Mouse (Mus musculus): ENCODE measurements around the gene Raet1d. TPM values are rescaled to one million over a fixed set of nuclear protein-coding genes. Genes with fewer than 3 reads are reported as not detected.
"Not testable (repeated sequence)": the region's sequence is repeated elsewhere in the genome, so short reads cannot be mapped to it uniquely, and the experiment has no call there.

Raet1d gene
- polyA plus RNA-seq, 1 experiment from 2014 or later: 13.4 TPM

GRCm38 (mm10) chr10:22362466-22362865 is 2.1 kb downstream of the Raet1d start:
- not testable (repeated sequence) for H3K4me1 ChIP-seq (ENCODE audit: control insufficient read depth, insufficient read depth, low read length); H3K9me3 ChIP-seq (replicated peaks; ENCODE audit: control insufficient read depth, low read length); H3K36me3 ChIP-seq (ENCODE audit: control insufficient read depth, insufficient read depth, low read length); H3K27me3 ChIP-seq (ENCODE audit: control insufficient read depth, insufficient read depth, low read length); H3K4me2 ChIP-seq; ATAC-seq (replicated peaks; ENCODE audit: insufficient number of reproducible peaks, low FRiP score, low TSS enrichment); H3K9ac ChIP-seq (ENCODE audit: low read depth, low read length); H3K4me3 ChIP-seq (ENCODE audit: low read depth, low read length); H3K27ac ChIP-seq (ENCODE audit: low read depth, low read length)
- WGBS (ENCODE audit: insufficient replicate concordance): 92% methylated on average over 2 of the region's 2 CpGs

GRCm38 (mm10) chr10:22364915-22365314 is 4.6 kb downstream of the Raet1d start:
- H3K4me3 ChIP-seq (ENCODE audit: low read depth, low read length); H3K36me3 ChIP-seq (ENCODE audit: control insufficient read depth, insufficient read depth, low read length); H3K9ac ChIP-seq (ENCODE audit: low read depth, low read length); ATAC-seq (replicated peaks; ENCODE audit: insufficient number of reproducible peaks, low FRiP score, low TSS enrichment); H3K4me1 ChIP-seq (ENCODE audit: control insufficient read depth, insufficient read depth, low read length); H3K4me2 ChIP-seq; H3K27me3 ChIP-seq (ENCODE audit: control insufficient read depth, insufficient read depth, low read length); H3K9me3 ChIP-seq (replicated peaks; ENCODE audit: control insufficient read depth, low read length); H3K27ac ChIP-seq (ENCODE audit: low read depth, low read length): not testable (repeated sequence)
- WGBS (ENCODE audit: insufficient replicate concordance): 71% methylated on average over 2 of the region's 2 CpGs

GRCm38 (mm10) chr10:22381226-22381625 is 20.9 kb downstream of the Raet1d start:
- ATAC-seq (replicated peaks; ENCODE audit: insufficient number of reproducible peaks, low FRiP score, low TSS enrichment); H3K4me3 ChIP-seq (ENCODE audit: low read depth, low read length); H3K27ac ChIP-seq (ENCODE audit: low read depth, low read length); H3K27me3 ChIP-seq (ENCODE audit: control insufficient read depth, insufficient read depth, low read length); H3K4me1 ChIP-seq (ENCODE audit: control insufficient read depth, insufficient read depth, low read length); H3K36me3 ChIP-seq (ENCODE audit: control insufficient read depth, insufficient read depth, low read length); H3K9ac ChIP-seq (ENCODE audit: low read depth, low read length); H3K9me3 ChIP-seq (replicated peaks; ENCODE audit: control insufficient read depth, low read length): not testable (repeated sequence)
- WGBS (ENCODE audit: insufficient replicate concordance): 2% methylated on average over 4 of the region's 10 CpGs
- peak overlapping the region; percentile 38 for H3K4me2 ChIP-seq

GRCm38 (mm10) chr10:22390146-22390545 is 29.8 kb downstream of the Raet1d start:
- H3K4me1 ChIP-seq (ENCODE audit: control insufficient read depth, insufficient read depth, low read length); H3K36me3 ChIP-seq (ENCODE audit: control insufficient read depth, insufficient read depth, low read length): not testable (repeated sequence)

GRCm38 (mm10) chr10:22391616-22392015 is 31.3 kb downstream of the Raet1d start:
- not testable (repeated sequence) for H3K4me2 ChIP-seq; H3K27me3 ChIP-seq (ENCODE audit: control insufficient read depth, insufficient read depth, low read length); ATAC-seq (replicated peaks; ENCODE audit: insufficient number of reproducible peaks, low FRiP score, low TSS enrichment); H3K9me3 ChIP-seq (replicated peaks; ENCODE audit: control insufficient read depth, low read length); H3K9ac ChIP-seq (ENCODE audit: low read depth, low read length); H3K4me3 ChIP-seq (ENCODE audit: low read depth, low read length); H3K27ac ChIP-seq (ENCODE audit: low read depth, low read length); H3K4me1 ChIP-seq (ENCODE audit: control insufficient read depth, insufficient read depth, low read length); H3K36me3 ChIP-seq (ENCODE audit: control insufficient read depth, insufficient read depth, low read length)
- 83% methylated on average over 2 of the region's 5 CpGs for WGBS (ENCODE audit: insufficient replicate concordance)

More at GRCm38 (mm10) chr10:22390146-22390545, 29.8 kb downstream of the Raet1d start:
- H3K9ac ChIP-seq (ENCODE audit: low read depth, low read length); H3K27me3 ChIP-seq (ENCODE audit: control insufficient read depth, insufficient read depth, low read length); H3K27ac ChIP-seq (ENCODE audit: low read depth, low read length); H3K4me2 ChIP-seq; ATAC-seq (replicated peaks; ENCODE audit: insufficient number of reproducible peaks, low FRiP score, low TSS enrichment); H3K9me3 ChIP-seq (replicated peaks; ENCODE audit: control insufficient read depth, low read length); H3K4me3 ChIP-seq (ENCODE audit: low read depth, low read length): not testable (repeated sequence)
- 87% methylated on average over 7 of the region's 7 CpGs for WGBS (ENCODE audit: insufficient replicate concordance)

GRCm38 (mm10) chr10:22393028-22393824 is 32.9 kb downstream of the Raet1d start:
- not testable (repeated sequence) for H3K4me3 ChIP-seq (ENCODE audit: low read depth, low read length); H3K4me2 ChIP-seq; H3K9me3 ChIP-seq (replicated peaks; ENCODE audit: control insufficient read depth, low read length); H3K4me1 ChIP-seq (ENCODE audit: control insufficient read depth, insufficient read depth, low read length); H3K36me3 ChIP-seq (ENCODE audit: control insufficient read depth, insufficient read depth, low read length); ATAC-seq (replicated peaks; ENCODE audit: insufficient number of reproducible peaks, low FRiP score, low TSS enrichment); H3K27ac ChIP-seq (ENCODE audit: low read depth, low read length); H3K27me3 ChIP-seq (ENCODE audit: control insufficient read depth, insufficient read depth, low read length); H3K9ac ChIP-seq (ENCODE audit: low read depth, low read length)
- WGBS (ENCODE audit: insufficient replicate concordance): no CpG with 5 or more reads among the region's 2 CpGs

GRCm38 (mm10) chr10:22396680-22397079 is 36.3 kb downstream of the Raet1d start:
- not testable (repeated sequence) for H3K36me3 ChIP-seq (ENCODE audit: control insufficient read depth, insufficient read depth, low read length); H3K27me3 ChIP-seq (ENCODE audit: control insufficient read depth, insufficient read depth, low read length); H3K27ac ChIP-seq (ENCODE audit: low read depth, low read length); H3K9me3 ChIP-seq (replicated peaks; ENCODE audit: control insufficient read depth, low read length); H3K4me2 ChIP-seq; H3K9ac ChIP-seq (ENCODE audit: low read depth, low read length); ATAC-seq (replicated peaks; ENCODE audit: insufficient number of reproducible peaks, low FRiP score, low TSS enrichment); H3K4me1 ChIP-seq (ENCODE audit: control insufficient read depth, insufficient read depth, low read length); H3K4me3 ChIP-seq (ENCODE audit: low read depth, low read length)
- WGBS (ENCODE audit: insufficient replicate concordance): 43% methylated on average over 1 of the region's 1 CpGs

GRCm38 (mm10) chr10:22402225-22402917 is 42.0 kb downstream of the Raet1d start:
- H3K27me3 ChIP-seq (ENCODE audit: control insufficient read depth, insufficient read depth, low read length); H3K4me3 ChIP-seq (ENCODE audit: low read depth, low read length); H3K9me3 ChIP-seq (replicated peaks; ENCODE audit: control insufficient read depth, low read length); H3K9ac ChIP-seq (ENCODE audit: low read depth, low read length); H3K27ac ChIP-seq (ENCODE audit: low read depth, low read length); H3K36me3 ChIP-seq (ENCODE audit: control insufficient read depth, insufficient read depth, low read length); H3K4me1 ChIP-seq (ENCODE audit: control insufficient read depth, insufficient read depth, low read length); H3K4me2 ChIP-seq: not testable (repeated sequence)
- ATAC-seq (replicated peaks; ENCODE audit: insufficient number of reproducible peaks, low FRiP score, low TSS enrichment): peak; percentile 61
- whole genome bisulfite sequencing (ENCODE audit: insufficient replicate concordance): 4% methylated on average over 8 of the region's 11 CpGs

Measured in heart, embryonic 11.5 days (tissue).